Mouse (Mus musculus) ES-Bruce4 (cell line): ENCODE measurements at regions not wholly inside any gene's neighbourhood (a gene's known extent, or its start where the extent isn't known, plus 50 kb on each side); places are given as distances from the start of the nearest gene placed in this dataset.

Source experiments
- CTCF ChIP-seq: IDR thresholded peaks from one replicate; pipeline ENCODE4 v1.8.1; 2011; ENCODE audit warnings: low read depth, low read length
- POLR2A ChIP-seq: IDR thresholded peaks from one replicate; pipeline ENCODE4 v1.8.1; 2011; ENCODE audit warnings: low read length; ENCODE audit not compliant: insufficient read depth

- TF ChIP-seq POLR2A (no peak), CTCF (no peak)
Observed at GRCm38 (mm10) chr8:35068228-35068627, 697.4 kb upstream of the Gm19410 start.
